Mouse (Mus musculus): ENCODE measurements around the gene Rfx7.
"Not testable (repeated sequence)": the region's sequence is repeated elsewhere in the genome, so short reads cannot be mapped to it uniquely, and the experiment has no call there.

The Rfx7 gene

GRCm38 (mm10) chr9:72563277-72563676 lies 31.2 kb downstream of the Rfx7 start:
- no peaks in the 10 kb centered on the region for H3K27me3 ChIP-seq (ENCODE audit: insufficient read depth, low read length)
- H3K9me3 ChIP-seq (ENCODE audit: low read length): no peaks in the 10 kb centered on the region
- TF ChIP-seq CTCF (conservative IDR thresholded peaks at IDR 0.05; ENCODE audit: low read length): no peak
- TF ChIP-seq POU5F1 (IDR thresholded peaks at IDR 0.05; ENCODE audit: borderline replicate concordance, low read length): no peak
- no peak for TF ChIP-seq NANOG (IDR thresholded peaks at IDR 0.05; ENCODE audit: borderline replicate concordance, low read length)
- peaks cover 4% of the 10 kb centered on the region; the same call in 1 of the 2 replicates for H3K36me3 ChIP-seq (ENCODE audit: insufficient read depth, low read length)
- peaks cover 12% of the 10 kb centered on the region for H3K4me1 ChIP-seq (replicated peaks; ENCODE audit: low read depth, low read length)
- no peak overlapping the region for H3K4me3 ChIP-seq (replicated peaks; ENCODE audit: low read length)

- Histone ChIP-seq H3K36me3 (ENCODE audit: insufficient read depth, low read length) (peaks cover 4% of the 10 kb centered on the region; the same call in 1 of the 2 replicates), H3K4me3 (replicated peaks; ENCODE audit: low read length) (no peak overlapping the region), H3K27me3 (ENCODE audit: insufficient read depth, low read length) (no peaks in the 10 kb centered on the region), H3K4me1 (replicated peaks; ENCODE audit: low read depth, low read length) (peaks cover 6% of the 10 kb centered on the region; the same call in 1 of the 2 replicates), H3K9me3 (ENCODE audit: low read length) (no peaks in the 10 kb centered on the region)
- TF ChIP-seq CTCF (conservative IDR thresholded peaks at IDR 0.05; ENCODE audit: low read length): no peak
- no peak for TF ChIP-seq POU5F1 (IDR thresholded peaks at IDR 0.05; ENCODE audit: borderline replicate concordance, low read length)
- TF ChIP-seq NANOG (IDR thresholded peaks at IDR 0.05; ENCODE audit: borderline replicate concordance, low read length): no peak
These were observed 35.1 kb downstream of the Rfx7 start for GRCm38 (mm10) chr9:72567116-72567515.

GRCm38 (mm10) chr9:72580216-72580615 lies 48.2 kb downstream of the Rfx7 start:
- H3K9me3 ChIP-seq (ENCODE audit: low read length): no peaks in the 10 kb centered on the region
- no peaks in the 10 kb centered on the region for H3K27me3 ChIP-seq (ENCODE audit: insufficient read depth, low read length)
- no peaks in the 10 kb centered on the region for H3K4me1 ChIP-seq (replicated peaks; ENCODE audit: low read depth, low read length)
- no peak for TF ChIP-seq POU5F1 (IDR thresholded peaks at IDR 0.05; ENCODE audit: borderline replicate concordance, low read length)
- no peak for TF ChIP-seq NANOG (IDR thresholded peaks at IDR 0.05; ENCODE audit: borderline replicate concordance, low read length)
- no peak for TF ChIP-seq CTCF (conservative IDR thresholded peaks at IDR 0.05; ENCODE audit: low read length)
- peaks cover 9% of the 10 kb centered on the region; the same call in 1 of the 2 replicates for H3K36me3 ChIP-seq (ENCODE audit: insufficient read depth, low read length)
- no peak overlapping the region for H3K4me3 ChIP-seq (replicated peaks; ENCODE audit: low read length)

GRCm38 (mm10) chr9:72590861-72591260 lies 58.8 kb downstream of the Rfx7 start:
- H3K36me3 ChIP-seq (ENCODE audit: insufficient read depth, low read length): peaks cover 12% of the 10 kb centered on the region
- no peaks in the 10 kb centered on the region for H3K9me3 ChIP-seq (ENCODE audit: low read length)
- H3K4me3 ChIP-seq (replicated peaks; ENCODE audit: low read length): no peak overlapping the region
- TF ChIP-seq POU5F1 (IDR thresholded peaks at IDR 0.05; ENCODE audit: borderline replicate concordance, low read length) (no peak), CTCF (conservative IDR thresholded peaks at IDR 0.05; ENCODE audit: low read length) (no peak), NANOG (IDR thresholded peaks at IDR 0.05; ENCODE audit: borderline replicate concordance, low read length) (no peak)
- H3K4me1 ChIP-seq (replicated peaks; ENCODE audit: low read depth, low read length): no peaks in the 10 kb centered on the region
- H3K27me3 ChIP-seq (ENCODE audit: insufficient read depth, low read length): no peaks in the 10 kb centered on the region

GRCm38 (mm10) chr9:72592016-72592415 lies 60.0 kb downstream of the Rfx7 start:
- H3K9me3 ChIP-seq (ENCODE audit: low read length): no peaks in the 10 kb centered on the region
- no peak overlapping the region for H3K4me3 ChIP-seq (replicated peaks; ENCODE audit: low read length)
- peaks cover 12% of the 10 kb centered on the region for H3K36me3 ChIP-seq (ENCODE audit: insufficient read depth, low read length)
- no peaks in the 10 kb centered on the region for H3K27me3 ChIP-seq (ENCODE audit: insufficient read depth, low read length)
- H3K4me1 ChIP-seq (replicated peaks; ENCODE audit: low read depth, low read length): no peaks in the 10 kb centered on the region
- TF ChIP-seq CTCF (conservative IDR thresholded peaks at IDR 0.05; ENCODE audit: low read length): no peak
- TF ChIP-seq NANOG (IDR thresholded peaks at IDR 0.05; ENCODE audit: borderline replicate concordance, low read length): no peak
- TF ChIP-seq POU5F1 (IDR thresholded peaks at IDR 0.05; ENCODE audit: borderline replicate concordance, low read length): no peak

- H3K36me3 ChIP-seq (ENCODE audit: insufficient read depth, low read length): peaks cover 23% of the 10 kb centered on the region
- H3K4me1 ChIP-seq (replicated peaks; ENCODE audit: low read depth, low read length); H3K27me3 ChIP-seq (ENCODE audit: insufficient read depth, low read length); H3K4me3 ChIP-seq (replicated peaks; ENCODE audit: low read length); H3K9me3 ChIP-seq (ENCODE audit: low read length): not testable (repeated sequence)
- peak; percentile 25 for TF ChIP-seq CTCF (conservative IDR thresholded peaks at IDR 0.05; ENCODE audit: low read length)
These were observed 62.6 kb downstream of the Rfx7 start for GRCm38 (mm10) chr9:72594656-72595055.

- Histone ChIP-seq H3K4me3 (replicated peaks; ENCODE audit: low read length) (no peak overlapping the region), H3K36me3 (ENCODE audit: insufficient read depth, low read length) (peaks cover 32% of the 10 kb centered on the region), H3K27me3 (ENCODE audit: insufficient read depth, low read length) (no peaks in the 10 kb centered on the region), H3K4me1 (replicated peaks; ENCODE audit: low read depth, low read length) (no peaks in the 10 kb centered on the region), H3K9me3 (ENCODE audit: low read length) (no peaks in the 10 kb centered on the region)
- TF ChIP-seq POU5F1 (IDR thresholded peaks at IDR 0.05; ENCODE audit: borderline replicate concordance, low read length) (no peak), NANOG (IDR thresholded peaks at IDR 0.05; ENCODE audit: borderline replicate concordance, low read length) (no peak), CTCF (conservative IDR thresholded peaks at IDR 0.05; ENCODE audit: low read length) (no peak)
These were observed 68.1 kb downstream of the Rfx7 start for GRCm38 (mm10) chr9:72600142-72600541.

GRCm38 (mm10) chr9:72609771-72610170 lies 77.7 kb downstream of the Rfx7 start:
- H3K27me3 ChIP-seq (ENCODE audit: insufficient read depth, low read length): no peaks in the 10 kb centered on the region
- H3K4me3 ChIP-seq (replicated peaks; ENCODE audit: low read length): no peak overlapping the region
- TF ChIP-seq NANOG (IDR thresholded peaks at IDR 0.05; ENCODE audit: borderline replicate concordance, low read length) (no peak), POU5F1 (IDR thresholded peaks at IDR 0.05; ENCODE audit: borderline replicate concordance, low read length) (no peak), CTCF (conservative IDR thresholded peaks at IDR 0.05; ENCODE audit: low read length) (no peak)

GRCm38 (mm10) chr9:72613884-72614283 lies 81.8 kb downstream of the Rfx7 start:
- no peaks in the 10 kb centered on the region for H3K27me3 ChIP-seq (ENCODE audit: insufficient read depth, low read length)
- peaks cover 13% of the 10 kb centered on the region for H3K4me1 ChIP-seq (replicated peaks; ENCODE audit: low read depth, low read length)
- no peak overlapping the region for H3K4me3 ChIP-seq (replicated peaks; ENCODE audit: low read length)
- no peak for TF ChIP-seq NANOG (IDR thresholded peaks at IDR 0.05; ENCODE audit: borderline replicate concordance, low read length)
- TF ChIP-seq CTCF (conservative IDR thresholded peaks at IDR 0.05; ENCODE audit: low read length): no peak
- TF ChIP-seq POU5F1 (IDR thresholded peaks at IDR 0.05; ENCODE audit: borderline replicate concordance, low read length): no peak
- H3K9me3 ChIP-seq (ENCODE audit: low read length): no peaks in the 10 kb centered on the region
- H3K36me3 ChIP-seq (ENCODE audit: insufficient read depth, low read length): peaks cover 64% of the 10 kb centered on the region

More at GRCm38 (mm10) chr9:72609771-72610170, 77.7 kb downstream of the Rfx7 start:
- no peaks in the 10 kb centered on the region for H3K9me3 ChIP-seq (ENCODE audit: low read length)
- H3K4me1 ChIP-seq (replicated peaks; ENCODE audit: low read depth, low read length): no peaks in the 10 kb centered on the region
- peaks cover 52% of the 10 kb centered on the region for H3K36me3 ChIP-seq (ENCODE audit: insufficient read depth, low read length)

Measured in E14TG2a.4 (cell line).